Mouse (Mus musculus): ENCODE measurements around the gene Apoc3.

DNA sequence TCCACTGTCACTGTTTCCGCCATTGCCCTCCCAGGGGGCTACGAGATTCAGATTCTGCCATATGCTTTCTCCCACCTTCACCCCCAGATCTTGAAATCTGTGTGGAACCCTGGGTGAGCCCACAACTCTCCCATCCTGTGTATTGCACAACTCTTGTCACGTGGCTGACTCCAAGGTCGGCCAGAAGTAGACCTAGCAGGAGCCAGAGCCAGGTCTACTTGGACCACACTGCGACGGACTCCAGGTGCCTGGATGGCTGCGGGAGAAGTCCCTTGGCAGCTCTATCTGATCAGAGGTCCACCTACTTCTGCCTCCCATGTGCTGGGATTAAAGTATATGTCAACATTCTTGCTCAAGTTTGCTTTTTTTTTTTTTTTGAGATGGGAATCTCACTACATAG lies 25.7 kb upstream of the Apoc3 start:
- TF ChIP-seq CTCF (IDR thresholded peaks at IDR 0.05; ENCODE audit: borderline replicate concordance, extremely low read depth, insufficient read depth, insufficient read length) (no peak), POLR2A (IDR thresholded peaks at IDR 0.05; ENCODE audit: borderline replicate concordance, extremely low read depth, insufficient read depth, insufficient read length, poor library complexity, severe bottlenecking) (no peak)

Measured in brain, embryonic 14.5 days (tissue).